ENCODE assay signal across 28 mouse cellular contexts in genomic region chr8:95528194-95528593, GRCm38 (mm10). TPM values are rescaled to one million over a fixed set of nuclear protein-coding genes. Genes with fewer than 3 reads are reported as not detected.
"Had no signal": no experiment of that assay in that cellular context is flagged by ENCODE, and none has a peak within 500 bp of the region (broad histone marks: within the 10 kb centered on the region; RNA-seq: fewer than 3 reads in every experiment).

No protein-coding gene starts in this region.

- H3K4me3 ChIP-seq: liver, embryonic 15.5 days; lung, embryonic 15.5 days; megakaryocyte, embryonic 14.5 days; midbrain, embryonic 10.5 days; midbrain, embryonic 13.5 days; midbrain, embryonic 15.5 days; myocyte; neural tube, embryonic 13.5 days; neural tube, embryonic 15.5 days had no signal

- ATAC-seq: liver, postnatal 0 days; lung, postnatal 0 days; midbrain, embryonic 13.5 days; midbrain, embryonic 15.5 days had no signal

- H3K9ac ChIP-seq: liver, embryonic 15.5 days; liver, postnatal 0 days; lung, embryonic 15.5 days; midbrain, embryonic 13.5 days; midbrain, embryonic 15.5 days; neural tube, embryonic 13.5 days; neural tube, embryonic 15.5 days had no signal

- H3K9me3 ChIP-seq: liver, embryonic 15.5 days; lung, embryonic 15.5 days; megakaryocyte, embryonic 14.5 days; midbrain, embryonic 10.5 days; midbrain, embryonic 13.5 days; midbrain, embryonic 15.5 days; neural tube, embryonic 13.5 days; neural tube, embryonic 15.5 days had no signal

- DNase-seq: liver, postnatal 0 days; lung, adult 2 months; lung, postnatal 14 days; lung, postnatal 36 days; retina, postnatal 1 day; right cerebral cortex, adult 18-20 months; right cerebral cortex, postnatal 25 days; right cerebral cortex, postnatal 4 days; spleen, adult 18-20 months; thymus, adult 18-20 months; thymus, postnatal 36 days had no signal

- H3K27me3 ChIP-seq: liver, embryonic 15.5 days; lung, embryonic 15.5 days; midbrain, embryonic 13.5 days; midbrain, embryonic 15.5 days; neural tube, embryonic 13.5 days; neural tube, embryonic 15.5 days had no signal

- H3K36me3 ChIP-seq: liver, embryonic 15.5 days; lung, embryonic 15.5 days; midbrain, embryonic 10.5 days; midbrain, embryonic 13.5 days; midbrain, embryonic 15.5 days; neural tube, embryonic 13.5 days; neural tube, embryonic 15.5 days had no signal

- H3K4me1 ChIP-seq: liver, embryonic 15.5 days; lung, embryonic 15.5 days; megakaryocyte, embryonic 14.5 days; midbrain, embryonic 13.5 days; midbrain, embryonic 15.5 days; neural tube, embryonic 13.5 days; neural tube, embryonic 15.5 days had no signal

- H3K27ac ChIP-seq: liver, embryonic 15.5 days; lung, embryonic 15.5 days; macrophage; midbrain, embryonic 10.5 days; midbrain, embryonic 13.5 days; midbrain, embryonic 15.5 days; neural tube, embryonic 13.5 days; neural tube, embryonic 15.5 days had no signal

RNA-seq across cellular contexts. Expression of gene Ccdc113, which starts 5.7 kb away (rescaled TPM):
- total RNA-seq: megakaryocyte progenitor cell, adult 5-6 weeks had no signal
- polyA plus RNA-seq: liver, embryonic 15.5 days; liver, postnatal 0 days; macrophage; myocyte; small intestine, adult 2 months; stomach, embryonic 14.5 days had no signal

RNA-seq across cellular contexts. Expression of gene Prss54, which starts 47.9 kb away (rescaled TPM):
- total RNA-seq: megakaryocyte progenitor cell, adult 5-6 weeks had no signal
- polyA plus RNA-seq: liver, embryonic 15.5 days; liver, postnatal 0 days; lung, adult 2 months; lung, embryonic 15.5 days; lung, postnatal 0 days; macrophage; midbrain, embryonic 10.5 days; midbrain, embryonic 13.5 days; midbrain, embryonic 15.5 days; myocyte; neural tube, embryonic 11.5 days; neural tube, embryonic 13.5 days; neural tube, embryonic 15.5 days; small intestine, adult 2 months; stomach, embryonic 14.5 days; stomach, embryonic 16.5 days; thymus, postnatal 0 days had no signal
